Mouse (Mus musculus) heart, embryonic 14.5 days (tissue): ENCODE measurements around the gene Vdr. TPM values are rescaled to one million over a fixed set of nuclear protein-coding genes. Genes with fewer than 3 reads are reported as not detected.

Experiments
- ATAC-seq: fragments of 200-750 bp; cut with Nextera tagmentation; 2 replicates; pipeline ENCODE4 v1.8.0; 2017; ENCODE audit warnings: low read depth, moderate TSS enrichment; ENCODE audit not compliant: insufficient number of reproducible peaks, insufficient read depth, low FRiP score
- H3K27ac ChIP-seq, 2 experiments: fragments of 200-500 bp in 1 of 2; fragments of 300-500 bp in 1 of 2; sonication (generic) in 1 of 2; replicated peaks in 1 of 2; 2 replicates each; pipeline ENCODE4 v1.5.1; 2012 to 2014; ENCODE audit warnings: low read depth in 2 of 2, low read length in 2 of 2, control low read depth in 1 of 2, mild to moderate bottlenecking in 1 of 2, mixed read lengths in 1 of 2; ENCODE audit not compliant: control insufficient read depth in 1 of 2, insufficient read depth in 1 of 2
- H3K27me3 ChIP-seq: fragments of 300-500 bp; sonication (generic); 2 replicates; pipeline ENCODE4 v1.6.1; 2014; ENCODE audit warnings: mild to moderate bottlenecking, low read length, control low read depth; ENCODE audit not compliant: control insufficient read depth, insufficient read depth
- H3K36me3 ChIP-seq: fragments of 300-500 bp; sonication (generic); 2 replicates; pipeline ENCODE4 v1.6.1; 2014; ENCODE audit warnings: mild to moderate bottlenecking, control low read depth, low read length, mixed read lengths; ENCODE audit not compliant: control insufficient read depth, insufficient read depth
- H3K4me1 ChIP-seq, 2 experiments: fragments of 200-500 bp in 1 of 2; fragments of 300-500 bp in 1 of 2; sonication (generic) in 1 of 2; 2 replicates each; pipeline ENCODE4 v1.6.1; 2012 to 2014; ENCODE audit warnings: low read length in 2 of 2, control low read depth in 1 of 2, mixed read lengths in 1 of 2; ENCODE audit not compliant: control insufficient read depth in 2 of 2, insufficient read depth in 2 of 2
- H3K4me2 ChIP-seq: fragments of 300-500 bp; sonication (generic); 2 replicates; pipeline ENCODE4 v1.6.1; 2014; ENCODE audit warnings: mild to moderate bottlenecking, low read length
- H3K4me3 ChIP-seq, 2 experiments: fragments of 200-500 bp in 1 of 2; fragments of 300-500 bp in 1 of 2; sonication (generic) in 1 of 2; 2 replicates each; pipeline ENCODE4 v1.5.1; 2012 to 2014; ENCODE audit warnings: low read length in 2 of 2, mild to moderate bottlenecking in 2 of 2, control low read depth in 1 of 2, low read depth in 1 of 2, moderate library complexity in 1 of 2; ENCODE audit not compliant: control insufficient read depth in 1 of 2, insufficient read depth in 1 of 2
- H3K9ac ChIP-seq: fragments of 300-500 bp; sonication (generic); 2 replicates; pipeline ENCODE4 v1.6.1; 2014; ENCODE audit warnings: mild to moderate bottlenecking, low read length
- H3K9me3 ChIP-seq: fragments of 300-500 bp; sonication (generic); 2 replicates; pipeline ENCODE4 v1.6.1; 2016; ENCODE audit warnings: low read length, control low read depth; ENCODE audit not compliant: control insufficient read depth
- whole genome bisulfite sequencing: fragments of 180-500 bp; shearing (Covaris S2); extraction: QIAGEN DNeasy Blood & Tissue Kit; methylation state at CpG from one replicate; pipeline ENCODE4 v1.1.7; 2014; 5-methylcytosine and 5-hydroxymethylcytosine counted together
- polyA plus RNA-seq: library from polyadenylated mRNA; unstranded; fragments of >200 nt; fragmentation: Nextera tagmentation; extraction: Ambion mirVana; gene quantifications from 2 replicates; pipeline ENCODE4 v1.2.1, GENCODE M21; 2014

Gene Vdr
- polyA plus RNA-seq, 1 experiment from 2014 or later, result 0.81 TPM

GRCm38 (mm10) chr15:97921796-97922195, 11.4 kb upstream of the Vdr start:
- Histone ChIP-seq H3K9me3 (no peaks in the 10 kb centered on the region), H3K36me3 (no peaks in the 10 kb centered on the region), H3K4me1 (no peaks in the 10 kb centered on the region; a peak in 1 of 4 replicates), H3K27me3 (no peaks in the 10 kb centered on the region), H3K4me3 (no peak overlapping the region), H3K4me2 (no peak overlapping the region), H3K27ac (no peak overlapping the region), H3K9ac (no peak overlapping the region)
- 85% methylated on average over 9 of the region's 9 CpGs for WGBS
- ATAC-seq, result no peak

DNA sequence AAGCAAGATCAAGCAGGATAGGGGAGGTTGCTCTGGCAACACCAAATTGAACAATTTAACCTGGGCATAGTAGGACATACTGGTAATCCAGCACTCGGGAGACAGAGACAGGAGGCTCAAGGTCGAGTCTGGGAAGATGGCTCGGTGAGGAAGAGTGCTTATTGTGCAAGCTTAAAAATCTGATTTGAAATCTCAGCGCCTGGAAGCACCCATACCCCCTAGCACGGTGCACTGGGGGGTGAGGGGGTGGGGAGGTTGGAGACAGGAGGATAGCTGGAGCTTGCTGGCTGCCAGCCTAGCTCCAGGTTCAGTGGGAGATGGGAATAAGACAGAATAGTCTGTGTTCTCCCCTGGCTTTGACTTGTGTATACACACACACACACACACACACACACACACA, 9.9 kb upstream of the Vdr start:
- Histone ChIP-seq H3K4me3 (no peak overlapping the region), H3K9ac (no peak overlapping the region), H3K4me2 (no peak overlapping the region), H3K36me3 (no peaks in the 10 kb centered on the region), H3K27ac (no peak overlapping the region), H3K4me1 (no peaks in the 10 kb centered on the region; a peak in 1 of 4 replicates), H3K27me3 (no peaks in the 10 kb centered on the region), H3K9me3 (no peaks in the 10 kb centered on the region)
- ATAC-seq, result no peak
- 60% methylated on average over 5 of the region's 5 CpGs for WGBS

GRCm38 (mm10) chr15:97919217-97919616, 8.8 kb upstream of the Vdr start:
- Histone ChIP-seq H3K27ac (no peak overlapping the region), H3K9ac (no peak overlapping the region), H3K4me3 (no peak overlapping the region), H3K4me1 (peaks cover 8 to 10% of the 10 kb centered on the region in 2 experiments), H3K27me3 (no peaks in the 10 kb centered on the region), H3K36me3 (no peaks in the 10 kb centered on the region), H3K9me3 (no peaks in the 10 kb centered on the region), H3K4me2 (no peak overlapping the region)
- no peak for ATAC-seq
- WGBS, result 75% methylated on average over 7 of the region's 7 CpGs

DNA sequence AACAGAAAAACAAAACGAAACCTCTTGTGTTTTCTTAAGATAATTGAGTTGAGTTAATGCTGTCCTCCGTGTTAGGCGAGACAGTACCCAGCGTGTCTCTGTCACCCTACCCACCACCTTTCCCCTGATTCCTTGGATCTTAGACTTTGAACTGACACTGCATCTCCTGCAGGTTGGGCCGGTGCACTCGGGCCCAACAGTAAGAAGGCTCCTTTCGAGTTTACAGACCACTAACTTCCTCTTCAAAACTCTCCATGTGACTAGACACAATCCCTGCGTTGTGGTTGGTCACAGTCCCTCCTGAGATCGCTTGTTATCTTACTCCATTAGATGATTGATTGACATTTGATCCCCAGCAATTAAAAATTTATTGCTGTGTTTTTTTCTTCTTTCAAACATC, 7.6 kb upstream of the Vdr start:
- no peaks in the 10 kb centered on the region for H3K9me3 ChIP-seq
- H3K9ac ChIP-seq, result no peak overlapping the region
- 72% methylated on average over 9 of the region's 9 CpGs for WGBS
- H3K27me3 ChIP-seq, result no peaks in the 10 kb centered on the region
- no peak overlapping the region for H3K27ac ChIP-seq
- H3K36me3 ChIP-seq, result no peaks in the 10 kb centered on the region
- peaks cover 17 to 19% of the 10 kb centered on the region in 2 experiments for H3K4me1 ChIP-seq
- H3K4me3 ChIP-seq, result no peak overlapping the region
- ATAC-seq, result no peak
- H3K4me2 ChIP-seq, result no peak overlapping the region

GRCm38 (mm10) chr15:97914331-97914747, 3.9 kb upstream of the Vdr start:
- Histone ChIP-seq H3K27ac (peak overlapping the region in 1 of 2 experiments; percentile 10; a peak in 1 of 4 replicates), H3K27me3 (peaks cover 9% of the 10 kb centered on the region), H3K36me3 (no peaks in the 10 kb centered on the region), H3K4me1 (peaks cover 17 to 19% of the 10 kb centered on the region in 2 experiments), H3K9me3 (no peaks in the 10 kb centered on the region), H3K4me3 (no peak overlapping the region), H3K9ac (no peak overlapping the region), H3K4me2 (peak overlapping the region; percentile 29)
- peak; percentile 80 for ATAC-seq
- under 1% methylated on average over 9 of the region's 9 CpGs for whole genome bisulfite sequencing

DNA sequence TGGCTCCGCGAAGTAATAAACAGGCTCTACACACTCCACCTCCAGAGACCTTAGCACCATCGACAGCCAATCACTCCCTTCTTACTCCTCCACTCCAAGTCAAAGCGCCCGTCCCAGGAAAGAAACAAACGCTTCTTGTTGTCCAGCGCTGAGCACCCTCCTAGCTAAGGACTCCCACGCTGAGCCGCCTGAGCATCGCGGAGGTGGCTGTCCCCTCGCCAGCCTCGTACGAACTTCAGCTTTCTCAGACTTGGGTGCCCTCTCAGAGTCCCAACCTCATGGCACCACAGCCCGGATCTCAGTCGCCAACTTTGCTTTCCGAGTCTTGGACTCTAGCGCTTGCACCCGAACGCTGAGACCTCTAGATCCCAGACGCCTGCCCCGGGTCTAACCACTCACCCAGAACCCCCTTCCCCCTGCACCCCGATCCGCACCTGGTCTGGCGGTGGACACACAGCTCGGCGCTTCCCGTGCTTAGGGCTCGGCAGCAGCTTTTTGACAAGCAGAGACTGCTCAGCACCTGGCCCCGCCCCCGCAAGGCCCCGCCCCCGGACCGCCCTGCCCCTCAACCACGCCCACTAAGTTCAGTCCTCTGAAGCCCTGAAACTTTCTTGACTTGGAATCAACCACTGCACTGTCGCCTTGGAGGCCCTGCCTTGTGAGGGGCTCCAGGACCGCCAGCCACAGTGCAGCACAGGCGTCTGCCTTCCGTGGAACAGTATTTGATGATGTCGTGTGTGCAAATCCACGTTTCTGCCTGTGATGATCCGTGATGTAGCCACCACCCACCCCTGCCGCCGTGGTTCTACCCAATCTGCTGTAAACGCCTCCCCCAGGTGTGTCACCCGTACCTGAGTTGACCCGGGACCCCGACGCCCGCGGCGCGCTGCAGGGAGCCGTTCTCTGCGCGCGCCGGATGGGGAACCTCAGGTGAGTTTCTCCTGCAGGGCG, 2.4 kb downstream of the Vdr start:
- under 1% methylated on average over 59 of the region's 59 CpGs for WGBS
- peak; percentile 65 for ATAC-seq
- Histone ChIP-seq H3K4me1 (peaks cover 16 to 21% of the 10 kb centered on the region in 2 experiments), H3K27me3 (peaks cover 46% of the 10 kb centered on the region), H3K4me3 (peak overlapping the region; percentile 48 to 62), H3K4me2 (peak overlapping the region; percentile 87), H3K9ac (peak overlapping the region; percentile 62), H3K27ac (no peak overlapping the region), H3K36me3 (no peaks in the 10 kb centered on the region), H3K9me3 (no peaks in the 10 kb centered on the region)

- peaks cover 50% of the 10 kb centered on the region for H3K27me3 ChIP-seq
Measured at GRCm38 (mm10) chr15:97907202-97907601, 3.2 kb downstream of the Vdr start.

More at GRCm38 (mm10) chr15:97907202-97907601, 3.2 kb downstream of the Vdr start:
- Histone ChIP-seq H3K4me2 (peak overlapping the region; percentile 87), H3K9me3 (no peaks in the 10 kb centered on the region), H3K9ac (peak overlapping the region; percentile 62; the same call in 1 of the 2 replicates), H3K36me3 (no peaks in the 10 kb centered on the region), H3K27ac (no peak overlapping the region), H3K4me3 (peak overlapping the region; percentile 48 to 62; a peak in 2 of 4 replicates), H3K4me1 (peaks cover 16 to 21% of the 10 kb centered on the region in 2 experiments)
- no peak for ATAC-seq
- WGBS, result 47% methylated on average over 5 of the region's 5 CpGs
